Comparison of ENCODE assay signal across 8 mouse cellular contexts in genomic region chr4:109982681-109983265, GRCm38 (mm10). TPM values are rescaled to one million over a fixed set of nuclear protein-coding genes. Genes with fewer than 3 reads are reported as not detected.
DNase-seq lines count a peak whose midpoint lies in the region; ATAC-seq and TF ChIP-seq lines count a peak whose summit lies in the region.

No protein-coding gene starts in this region.

- no peaks in the 10 kb centered on the region for H3K9me3 ChIP-seq in embryonic facial prominence, embryonic 13.5 days
- no peaks in the 10 kb centered on the region for H3K9me3 ChIP-seq in intestine, embryonic 16.5 days (ENCODE audit: control insufficient read depth, low read length)
- no peaks in the 10 kb centered on the region for H3K9me3 ChIP-seq in neural tube, embryonic 14.5 days (ENCODE audit: control insufficient read depth, low read length)

- H3K36me3 ChIP-seq in embryonic facial prominence, embryonic 13.5 days = no peaks in the 10 kb centered on the region
- H3K36me3 ChIP-seq in intestine, embryonic 16.5 days (ENCODE audit: control insufficient read depth, insufficient read depth, low read length) = no peaks in the 10 kb centered on the region
- H3K36me3 ChIP-seq in neural tube, embryonic 14.5 days (ENCODE audit: control insufficient read depth, insufficient read depth, low read length) = no peaks in the 10 kb centered on the region

- H3K27me3 ChIP-seq in embryonic facial prominence, embryonic 13.5 days = peaks cover 99% of the 10 kb centered on the region
- peaks cover 95% of the 10 kb centered on the region for H3K27me3 ChIP-seq in intestine, embryonic 16.5 days (replicated peaks; ENCODE audit: control insufficient read depth, insufficient read depth, low read length)
- H3K27me3 ChIP-seq in neural tube, embryonic 14.5 days (ENCODE audit: control insufficient read depth, insufficient read depth, low read length) = peaks cover 77% of the 10 kb centered on the region

- no peak for DNase-seq in layer of hippocampus, adult 2 months (ENCODE audit: low spot score in 2 of 2)
- DNase-seq in layer of hippocampus, adult 11-12 months (ENCODE audit: low spot score) = no peak
- no peak for DNase-seq in right cerebral cortex, postnatal 14 days
- no peak for DNase-seq in frontal cortex, adult 2 months (ENCODE audit: extremely low spot score in 1 of 2, low spot score in 1 of 2)
- no peak for DNase-seq in ovary, adult 18-20 months (ENCODE audit: low spot score)

- H3K4me1 ChIP-seq in embryonic facial prominence, embryonic 13.5 days = peaks cover 35% of the 10 kb centered on the region
- H3K4me1 ChIP-seq in intestine, embryonic 16.5 days (ENCODE audit: control insufficient read depth, insufficient read depth, low read length) = peaks cover 27% of the 10 kb centered on the region
- H3K4me1 ChIP-seq in neural tube, embryonic 14.5 days (ENCODE audit: control insufficient read depth, insufficient read depth, low read length) = peaks cover 7% of the 10 kb centered on the region

- H3K4me3 ChIP-seq in layer of hippocampus, adult 2 months = peak overlapping the region; percentile 31
- H3K4me3 ChIP-seq in embryonic facial prominence, embryonic 13.5 days = peak overlapping the region; percentile 44
- peak overlapping the region; percentile 39 for H3K4me3 ChIP-seq in intestine, embryonic 16.5 days (ENCODE audit: low read length)
- H3K4me3 ChIP-seq in neural tube, embryonic 14.5 days (ENCODE audit: low read depth, low read length) = peak overlapping the region; percentile 12; the same call in 1 of the 2 replicates

- H3K4me2 ChIP-seq in embryonic facial prominence, embryonic 13.5 days = peak overlapping the region; percentile 64
- peak overlapping the region; percentile 52 for H3K4me2 ChIP-seq in intestine, embryonic 16.5 days (ENCODE audit: low read depth, low read length)
- H3K4me2 ChIP-seq in neural tube, embryonic 14.5 days (ENCODE audit: low read depth, low read length) = no peak overlapping the region; the same call in 1 of the 2 replicates

- ATAC-seq in embryonic facial prominence, embryonic 13.5 days (ENCODE audit: insufficient number of reproducible peaks, insufficient read depth, low FRiP score, low TSS enrichment, low read depth) = no peak
- ATAC-seq in intestine, embryonic 16.5 days = no peak
- ATAC-seq in neural tube, embryonic 14.5 days (ENCODE audit: low read depth) = no peak

- 9% methylated on average over 30 of the region's 30 CpGs for WGBS in embryonic facial prominence, embryonic 13.5 days
- 4% methylated on average over 27 of the region's 30 CpGs for WGBS in intestine, embryonic 16.5 days
- WGBS in neural tube, embryonic 14.5 days = 2% methylated on average over 26 of the region's 30 CpGs

- H3K9ac ChIP-seq in embryonic facial prominence, embryonic 13.5 days = peak overlapping the region; percentile 66
- no peak overlapping the region for H3K9ac ChIP-seq in intestine, embryonic 16.5 days (ENCODE audit: low read depth, low read length)
- H3K9ac ChIP-seq in neural tube, embryonic 14.5 days (replicated peaks; ENCODE audit: low read depth, low read length) = no peak overlapping the region

- peak overlapping the region; percentile 69 for H3K27ac ChIP-seq in layer of hippocampus, adult 2 months
- H3K27ac ChIP-seq in embryonic facial prominence, embryonic 13.5 days = no peak overlapping the region
- no peak overlapping the region for H3K27ac ChIP-seq in intestine, embryonic 16.5 days (ENCODE audit: low read length)
- no peak overlapping the region for H3K27ac ChIP-seq in neural tube, embryonic 14.5 days (ENCODE audit: low read depth, low read length)

- TF ChIP-seq CTCF in layer of hippocampus, adult 2 months (conservative IDR thresholded peaks at IDR 0.05) = no peak

RNA-seq across cellular contexts. Expression of gene Dmrta2, which starts 4.9 kb away (rescaled TPM):
- total RNA-seq in layer of hippocampus, adult 2 months (2021) = 1 to 10 TPM; 3.5 to 4.4 TPM
- 0.56 and 1.5 TPM in 2 replicates for polyA plus RNA-seq in embryonic facial prominence, embryonic 13.5 days (2015; fragmentation: Nextera tagmentation; extraction: Ambion mirVana)
- polyA plus RNA-seq in intestine, embryonic 16.5 days (2015; fragmentation: Nextera tagmentation; extraction: Ambion mirVana) = 0.07 TPM in 1 of 2 replicates, not detected in the other
- polyA plus RNA-seq in neural tube, embryonic 14.5 days (2014; fragmentation: Nextera tagmentation; extraction: Ambion mirVana) = 0.09 TPM in 1 of 2 replicates, not detected in the other
- polyA plus RNA-seq in frontal cortex, adult 2 months (2012; rRNA removed) = 3.1 and 3.3 TPM in 2 replicates
